Mouse (Mus musculus) kidney, postnatal 36 days (tissue): ENCODE data around the gene Thoc3.
A peak's percentile ranks its signal among the peaks of the same experiment; 100 is the strongest.
"Not testable (repeated sequence)": the region's sequence is repeated elsewhere in the genome, so short reads cannot be mapped to it uniquely, and the experiment has no call there.

Experiments
- DNase-seq, 2 experiments: peaks; one replicate each; pipeline ENCODE4 v3.0.0; 2021 to 2022; ENCODE audit warnings: mixed read lengths in 2 of 2

The Thoc3 gene

DNA sequence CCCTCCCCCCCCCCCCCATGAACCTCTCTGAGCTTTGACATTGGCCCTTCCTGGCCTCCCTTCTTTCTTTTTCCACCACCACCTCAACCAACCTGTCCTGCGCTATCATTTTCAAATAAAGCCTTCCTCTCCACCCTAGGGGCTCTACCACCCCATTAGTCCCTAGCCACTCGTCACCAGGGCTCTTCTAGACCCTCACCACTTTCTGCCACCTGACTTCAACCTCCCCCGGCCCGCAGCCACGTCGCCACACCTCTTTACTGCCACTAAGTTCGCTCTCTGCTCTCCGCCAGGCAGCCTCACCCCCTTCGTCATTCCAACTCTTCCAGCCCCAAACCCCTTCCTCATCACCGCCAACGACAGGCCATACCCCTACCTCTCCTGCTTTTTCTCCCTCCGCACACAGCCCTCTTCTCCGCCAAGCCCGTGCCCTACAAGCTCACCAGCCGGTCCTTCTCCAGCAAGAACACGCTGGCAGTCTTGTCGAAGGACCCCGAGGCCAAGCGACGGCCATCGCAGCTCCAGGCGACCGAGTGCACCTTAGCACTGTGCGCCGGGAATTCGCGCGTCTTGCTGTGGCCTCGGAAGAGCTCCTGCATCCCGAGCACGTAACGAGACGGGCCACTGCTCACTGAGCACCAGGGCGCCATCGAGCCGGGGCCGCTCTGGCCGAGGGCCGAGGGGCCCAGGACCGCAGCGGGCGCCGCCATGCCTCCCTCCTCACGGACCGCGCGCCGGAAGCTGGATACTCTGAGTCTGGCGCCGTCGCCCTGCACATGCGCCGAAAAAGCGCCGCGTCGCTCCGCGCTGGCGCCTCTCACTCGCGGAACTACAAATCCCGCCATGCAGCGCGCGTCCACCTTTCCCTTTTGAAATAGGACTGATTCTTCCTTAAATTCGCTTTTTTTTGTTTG, at the start of gene Thoc3:
Gene Thoc3 (minus strand): TSS at position 752 of the 914 bp plus-strand sequence.
- peak; percentile 92 to 96 for DNase-seq

DNA sequence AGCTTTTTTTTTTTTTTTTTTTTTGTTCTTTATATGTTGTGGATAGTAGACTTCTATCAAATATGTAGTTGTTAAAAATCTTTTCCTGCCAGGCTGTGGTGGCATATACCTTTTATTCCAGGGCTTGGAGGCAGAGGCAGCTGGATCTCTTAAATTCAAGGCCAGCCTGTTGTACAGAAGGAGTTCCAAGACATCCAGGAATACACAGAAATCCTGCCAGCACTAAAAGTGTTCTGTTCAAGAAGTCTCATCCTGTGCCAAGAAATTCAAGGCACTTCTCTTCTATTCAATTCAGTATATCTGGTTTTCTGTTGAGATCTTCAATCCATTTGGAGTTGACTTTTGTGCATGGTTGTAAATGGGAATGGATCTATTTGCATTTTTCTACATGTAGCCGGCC, 37.3 kb upstream of the Thoc3 start:
- no peak for DNase-seq

DNA sequence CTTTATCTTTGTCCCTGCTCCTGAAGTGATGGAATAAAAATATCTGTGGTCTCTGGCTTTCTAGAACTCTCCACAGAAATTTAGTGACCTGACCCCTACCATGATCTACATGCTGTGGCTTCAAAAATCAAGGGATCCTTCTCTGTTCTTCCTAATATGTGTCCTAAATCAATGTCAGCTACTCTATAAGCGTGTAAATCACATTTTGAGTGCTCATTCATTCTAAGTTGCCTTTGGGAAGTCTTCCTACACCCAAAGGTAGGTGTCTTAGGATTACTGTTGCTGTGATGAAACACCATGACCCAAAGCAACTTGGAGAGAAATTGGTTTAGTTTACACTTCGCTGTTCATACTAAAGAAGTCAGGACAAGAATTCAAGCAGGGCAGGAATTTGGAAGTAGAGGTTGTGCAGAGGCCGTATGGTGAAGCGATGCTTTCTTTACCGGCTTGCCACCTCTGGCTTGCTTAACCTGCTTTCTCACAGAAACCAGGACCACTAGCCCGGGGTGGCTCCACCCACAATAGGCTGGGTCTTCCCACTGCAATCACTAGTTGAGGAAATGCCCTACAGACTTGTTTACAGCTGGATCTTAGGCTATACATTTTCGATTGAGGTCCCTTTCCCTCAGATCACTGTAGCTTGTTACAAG, 36.1 kb upstream of the Thoc3 start:
- DNase-seq = peak in 1 of 2 experiments; percentile 7

DNA sequence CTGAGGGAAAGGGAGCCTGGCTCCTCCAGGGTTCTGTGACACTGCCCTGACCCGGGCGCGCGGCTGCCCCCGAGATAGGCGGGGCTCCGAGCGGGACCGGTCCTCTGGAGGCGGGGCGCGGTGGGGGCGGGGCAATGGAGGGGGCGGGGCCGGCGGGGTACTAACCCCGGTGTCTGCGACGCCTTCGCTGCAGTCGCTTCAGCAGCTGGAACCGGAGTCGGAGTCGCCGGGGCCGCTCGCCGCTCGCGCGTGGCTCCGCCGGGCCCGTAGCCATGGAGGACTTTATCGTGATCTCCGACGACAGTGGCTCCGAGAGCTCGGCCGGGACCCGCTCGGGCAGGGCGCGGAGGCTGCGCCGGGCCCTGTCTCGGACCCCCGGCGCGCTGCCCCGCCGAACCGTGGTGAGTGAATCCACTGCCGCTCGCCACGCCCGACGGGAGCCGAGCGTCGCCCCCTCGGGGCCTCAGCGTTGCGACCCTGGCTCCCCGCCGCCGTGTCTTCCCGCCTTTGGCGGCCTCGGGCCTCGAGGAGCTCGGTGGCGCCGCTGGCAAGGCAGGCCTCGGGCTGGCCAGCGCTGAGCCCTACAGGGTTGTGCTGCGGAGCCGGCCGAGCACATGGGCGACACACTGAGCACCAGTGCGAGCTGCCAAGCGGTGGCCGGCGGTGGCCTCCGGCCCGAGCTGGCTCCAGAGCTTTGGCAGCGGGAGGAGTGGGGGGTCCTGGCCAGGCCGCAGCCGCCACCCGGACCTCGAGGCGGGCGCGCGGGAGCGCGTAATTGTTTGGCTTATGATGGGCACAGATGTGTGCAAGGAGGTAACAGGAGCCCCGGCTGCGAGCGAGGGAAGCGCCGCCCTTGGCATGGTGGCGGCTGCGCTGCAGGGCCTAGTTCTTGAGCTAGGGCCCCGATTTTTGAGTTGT, 35.2 kb upstream of the Thoc3 start, which contains the start of gene Simc1:
Gene Simc1 (plus strand): TSS at position 176 of the 918 bp plus-strand sequence.
- peak; percentile 82 to 91 for DNase-seq

DNA sequence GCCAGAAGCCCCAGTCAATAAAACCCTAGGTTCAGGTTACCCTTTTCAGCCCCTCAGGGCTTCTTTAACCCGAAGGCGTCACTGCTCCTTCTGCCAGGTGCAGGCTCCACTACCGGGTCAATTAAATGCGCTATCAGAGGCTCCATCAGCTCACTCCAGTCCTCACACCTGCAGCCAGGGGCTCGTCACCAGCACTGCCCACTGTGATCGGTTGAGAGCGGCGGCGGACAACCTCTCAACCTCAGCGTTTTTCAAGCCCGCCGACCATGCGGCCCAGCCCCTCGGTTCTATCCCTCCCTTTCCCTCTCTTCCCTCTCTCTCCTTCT, 34.6 kb upstream of the Thoc3 start:
- no peak for DNase-seq

DNA sequence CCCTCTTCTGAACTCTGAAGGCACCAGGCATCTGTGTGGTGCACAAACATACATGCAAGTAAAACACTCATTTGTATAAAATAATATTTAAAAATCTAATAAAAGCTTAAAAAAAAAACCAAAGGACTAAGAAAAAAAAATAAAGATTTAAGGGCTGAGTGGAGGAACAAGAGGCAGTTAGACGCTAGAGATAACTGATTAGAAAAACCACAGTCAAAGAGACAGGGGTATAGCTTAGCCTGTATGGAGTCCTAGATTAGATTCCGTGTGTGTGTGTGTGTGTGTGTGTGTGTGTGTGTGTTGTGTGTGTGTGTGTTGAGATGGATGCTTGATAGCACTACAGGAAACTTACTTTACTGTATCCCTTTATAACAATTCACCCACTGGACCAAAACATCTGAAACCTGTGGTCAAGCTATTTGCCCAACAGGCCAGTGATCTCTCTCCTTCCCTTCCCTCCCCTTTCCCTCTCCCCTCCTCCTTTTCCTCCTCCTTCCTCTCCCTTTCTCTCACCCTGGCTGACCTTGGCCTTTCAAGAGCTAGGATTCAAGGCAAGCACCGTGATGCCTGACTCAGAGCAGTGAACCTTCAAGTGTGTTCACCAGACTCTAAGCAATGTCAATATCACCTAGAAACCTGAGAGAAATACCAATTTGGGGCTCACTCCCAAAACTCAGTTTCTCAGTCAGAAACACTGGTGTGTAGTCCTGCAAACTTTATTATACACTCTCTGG, 33.5 kb upstream of the Thoc3 start:
- DNase-seq = peak in 1 of 2 experiments; percentile 6

DNA sequence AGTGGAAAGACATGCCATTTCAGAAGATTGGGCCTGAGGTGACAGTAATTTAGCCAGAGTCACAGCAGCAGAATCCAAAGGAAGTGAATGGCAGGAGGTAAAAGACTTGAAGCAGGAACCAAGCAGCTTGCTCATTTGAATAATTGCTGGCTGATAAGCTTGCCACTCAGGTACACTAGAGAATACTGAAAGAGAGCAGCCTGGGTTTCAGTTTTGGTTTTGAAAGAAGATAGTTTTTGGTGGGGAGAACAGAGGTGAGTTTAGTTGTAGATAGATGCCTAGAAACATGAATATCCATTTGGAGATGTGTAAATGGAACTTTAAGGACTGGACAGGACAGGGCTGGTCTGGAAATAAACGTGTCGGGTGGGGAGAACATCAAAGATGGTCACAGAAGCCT, 32.7 kb upstream of the Thoc3 start:
- no peak for DNase-seq

DNA sequence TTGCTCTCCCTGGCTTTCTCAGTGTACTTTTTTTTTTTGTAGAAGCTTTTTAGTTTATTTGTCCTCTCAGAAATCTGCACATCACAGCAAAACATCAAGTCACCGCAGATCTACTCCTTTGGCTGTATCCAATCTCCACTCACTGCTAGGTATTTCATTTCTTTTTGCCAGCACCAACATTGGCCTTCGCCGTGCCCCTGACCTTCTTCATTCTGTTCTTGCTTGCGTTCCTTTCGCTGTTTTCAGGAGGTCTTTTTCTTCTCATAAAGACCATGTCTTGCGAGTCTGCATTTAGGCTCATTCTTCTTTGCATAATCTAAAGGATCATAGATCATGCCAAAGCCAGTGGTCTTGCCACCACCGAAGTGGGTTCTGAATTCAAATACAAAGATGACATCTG, 30.9 kb upstream of the Thoc3 start:
- not testable (repeated sequence) for DNase-seq

DNA sequence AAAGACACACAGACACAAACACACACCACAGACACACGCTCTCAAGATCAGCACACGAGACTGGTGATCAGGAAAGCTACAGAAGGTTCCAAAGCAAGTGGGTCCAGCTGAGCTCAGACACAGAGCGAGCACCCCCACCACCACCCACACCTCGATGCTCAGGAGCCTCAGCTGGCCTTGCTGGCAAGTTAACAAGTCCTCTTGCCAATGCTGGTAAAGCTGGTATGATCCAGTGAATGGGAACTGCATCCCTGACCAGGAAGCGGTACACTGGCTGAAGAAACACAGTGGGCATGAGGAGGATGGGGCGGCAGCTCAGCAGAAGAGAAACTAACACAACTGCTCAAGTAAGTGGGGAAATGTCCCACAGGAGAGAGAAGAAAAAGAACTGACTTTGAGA, 22.7 kb upstream of the Thoc3 start:
- DNase-seq = no peak

DNA sequence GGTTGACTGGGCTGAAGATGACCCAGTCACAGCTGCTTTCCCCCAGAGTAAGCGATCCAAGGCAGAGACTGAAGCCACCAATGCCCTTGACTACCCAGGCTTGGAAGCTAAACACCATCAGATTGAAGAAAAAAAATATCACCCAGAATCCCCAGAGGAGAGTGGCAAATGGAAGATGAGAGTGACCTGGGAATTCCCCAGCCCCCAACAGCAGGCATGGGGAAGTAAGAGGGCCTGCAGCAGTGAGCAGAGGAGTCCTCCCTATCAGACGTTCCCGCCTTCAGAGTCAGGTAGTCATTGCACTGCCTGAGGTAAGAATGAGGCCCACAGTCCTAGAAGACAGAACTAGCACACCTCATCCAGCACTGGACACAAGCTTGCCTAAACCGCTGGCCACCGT, 21.8 kb upstream of the Thoc3 start:
- DNase-seq = no peak

DNA sequence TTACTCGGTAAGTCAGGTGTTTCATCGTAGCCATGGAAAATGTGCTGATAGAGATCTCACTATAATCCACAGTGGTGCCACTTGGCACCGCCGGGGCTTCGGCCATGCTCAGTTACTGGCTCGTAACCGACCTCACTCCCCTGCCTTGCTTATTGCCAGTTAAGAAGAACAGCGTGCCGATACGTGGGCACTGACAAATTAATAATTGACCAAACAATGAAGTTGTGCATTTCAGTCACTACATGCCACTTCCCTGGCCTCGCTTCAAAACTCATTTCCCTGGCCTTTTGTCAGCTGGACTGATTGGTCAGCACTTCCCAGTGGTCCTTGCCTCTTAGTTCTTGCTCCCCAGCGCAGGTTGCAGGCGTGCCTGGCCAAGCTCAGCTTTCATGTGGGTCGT, 12.8 kb upstream of the Thoc3 start:
- DNase-seq = peak; percentile 75 to 86

DNA sequence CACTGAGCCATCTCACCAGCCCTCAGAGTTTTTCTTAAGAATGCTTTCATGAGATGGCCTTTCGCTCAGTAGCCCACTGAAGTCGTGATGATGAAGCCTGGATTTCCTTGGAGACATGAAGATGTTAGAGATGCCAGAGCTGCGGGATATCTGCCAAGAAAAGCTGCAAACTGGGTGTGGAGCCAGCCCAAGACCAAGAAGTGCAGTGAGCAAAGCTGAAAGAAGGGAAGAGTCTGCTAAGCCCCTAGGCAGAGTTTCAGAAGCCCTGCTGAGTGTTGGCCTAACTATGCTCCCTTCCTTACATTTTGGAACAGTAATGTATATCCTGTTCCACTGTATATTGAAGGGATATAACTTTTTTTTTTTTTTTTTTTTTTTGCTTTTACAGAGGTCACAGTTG, 10.6 kb upstream of the Thoc3 start:
- DNase-seq = peak in 1 of 2 experiments; percentile 23

DNA sequence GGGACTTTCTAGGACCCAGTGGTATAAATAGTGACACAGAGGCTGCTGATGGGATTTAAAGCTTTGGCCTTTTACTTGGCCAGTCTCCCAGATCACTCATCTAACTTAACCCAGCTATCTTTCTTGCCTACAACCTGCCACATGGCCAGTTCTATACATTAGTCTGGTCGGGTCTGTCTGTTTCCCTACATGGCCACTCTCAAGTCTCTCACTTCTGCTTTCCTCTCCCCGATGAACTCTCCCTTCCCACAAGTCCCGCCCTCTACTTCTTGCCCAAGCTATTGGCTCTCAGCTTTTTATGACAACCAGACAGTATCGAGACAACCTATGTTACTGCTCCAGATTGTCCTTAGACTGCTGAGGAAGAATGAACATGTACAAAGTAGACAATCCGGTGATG, 7.1 kb upstream of the Thoc3 start:
- DNase-seq = no peak

DNA sequence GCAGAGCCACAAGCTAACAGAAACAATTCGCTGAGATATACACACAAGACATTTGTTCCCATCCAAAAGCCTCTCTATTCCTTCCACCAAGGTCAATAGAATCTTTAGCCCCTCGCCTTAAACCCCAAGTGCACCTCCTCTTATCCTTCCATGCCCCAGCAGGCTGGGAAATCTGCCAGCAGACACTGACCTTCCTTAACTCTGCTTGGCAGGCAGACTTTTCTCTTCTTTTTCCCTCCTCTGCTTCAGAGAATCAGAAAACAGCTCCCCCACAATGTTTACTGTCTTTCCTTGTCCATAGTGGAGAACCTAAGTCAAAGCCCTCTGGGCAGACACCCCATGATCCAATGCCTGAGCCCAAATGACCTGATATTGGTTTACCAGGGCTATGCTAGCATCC, 6.3 kb upstream of the Thoc3 start:
- peak; percentile 21 to 59 for DNase-seq

DNA sequence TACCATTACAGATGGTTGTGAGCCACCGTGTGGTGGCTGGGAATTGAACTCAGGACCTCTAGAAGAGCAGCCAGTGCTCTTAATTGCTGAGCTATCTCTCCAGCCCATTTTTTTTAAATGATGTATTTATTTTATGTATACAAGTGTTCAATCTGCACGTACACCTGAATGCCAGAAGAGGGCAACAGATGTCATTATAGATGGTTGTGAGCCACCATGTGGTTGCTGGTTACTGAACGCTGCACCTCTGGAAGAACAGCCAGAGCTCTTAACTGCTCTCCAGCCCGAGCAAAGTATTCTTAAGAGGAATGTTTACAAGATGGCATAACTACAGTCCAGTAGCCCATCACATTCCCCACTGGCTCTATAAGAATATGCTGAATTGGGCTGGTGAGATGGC, 3.3 kb upstream of the Thoc3 start:
- DNase-seq = no peak

DNA sequence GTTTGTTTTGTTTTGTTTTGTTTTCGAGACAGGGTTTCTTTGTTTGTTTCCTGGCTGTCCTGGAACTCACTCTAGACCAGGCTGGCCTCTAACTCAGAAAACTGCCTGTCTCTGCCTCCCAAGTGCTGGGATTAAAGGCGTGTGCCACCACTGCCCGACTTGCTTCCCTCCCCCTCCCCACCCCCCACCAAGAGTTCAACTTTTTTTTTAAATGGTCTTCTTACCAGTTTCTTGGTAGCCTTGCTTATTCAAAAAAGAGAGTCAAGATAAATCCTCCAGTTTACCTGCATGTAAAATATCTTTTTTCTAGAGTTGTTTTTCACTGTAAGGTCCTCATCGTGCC, 334 bp upstream of the Thoc3 start:
- no peak for DNase-seq

DNA sequence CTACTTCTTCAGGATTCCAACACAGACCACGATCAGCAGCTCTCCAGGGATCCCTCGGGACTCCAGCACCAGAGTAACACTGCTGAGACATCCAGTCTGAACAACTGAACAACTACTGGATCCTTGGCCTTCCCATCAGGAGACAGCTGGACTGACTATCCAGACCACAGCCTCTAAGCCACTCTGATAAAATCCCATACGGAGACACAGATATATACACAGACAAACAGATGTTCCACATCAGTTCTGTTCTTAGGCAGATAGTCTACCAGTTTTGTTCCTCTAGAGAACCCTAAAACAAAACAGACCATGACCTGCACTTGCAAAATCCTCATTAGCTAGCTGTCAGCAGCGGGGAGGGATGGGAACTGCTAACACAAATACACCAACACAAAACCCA, 9.4 kb downstream of the Thoc3 start:
- no peak for DNase-seq

DNA sequence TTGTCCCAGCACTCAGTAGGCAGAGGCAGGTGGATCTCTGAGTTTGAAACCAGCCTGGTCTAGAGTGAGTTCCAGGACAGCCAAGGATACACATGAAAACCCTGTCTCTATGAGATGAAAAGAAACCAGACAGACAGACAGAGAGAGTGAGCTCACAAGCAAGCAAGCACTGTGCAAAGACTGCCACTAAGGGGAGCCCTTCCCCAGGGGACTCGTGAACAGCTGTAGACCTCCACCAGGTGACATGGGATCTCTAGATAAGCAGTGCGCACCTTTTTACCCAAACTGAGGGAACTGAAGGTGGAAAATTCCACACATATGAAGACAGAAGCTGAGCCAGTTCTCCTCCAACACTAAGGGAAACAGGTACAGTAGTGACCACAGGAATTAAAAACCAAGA, 11.6 kb downstream of the Thoc3 start:
- DNase-seq = peak; percentile 45 to 72

DNA sequence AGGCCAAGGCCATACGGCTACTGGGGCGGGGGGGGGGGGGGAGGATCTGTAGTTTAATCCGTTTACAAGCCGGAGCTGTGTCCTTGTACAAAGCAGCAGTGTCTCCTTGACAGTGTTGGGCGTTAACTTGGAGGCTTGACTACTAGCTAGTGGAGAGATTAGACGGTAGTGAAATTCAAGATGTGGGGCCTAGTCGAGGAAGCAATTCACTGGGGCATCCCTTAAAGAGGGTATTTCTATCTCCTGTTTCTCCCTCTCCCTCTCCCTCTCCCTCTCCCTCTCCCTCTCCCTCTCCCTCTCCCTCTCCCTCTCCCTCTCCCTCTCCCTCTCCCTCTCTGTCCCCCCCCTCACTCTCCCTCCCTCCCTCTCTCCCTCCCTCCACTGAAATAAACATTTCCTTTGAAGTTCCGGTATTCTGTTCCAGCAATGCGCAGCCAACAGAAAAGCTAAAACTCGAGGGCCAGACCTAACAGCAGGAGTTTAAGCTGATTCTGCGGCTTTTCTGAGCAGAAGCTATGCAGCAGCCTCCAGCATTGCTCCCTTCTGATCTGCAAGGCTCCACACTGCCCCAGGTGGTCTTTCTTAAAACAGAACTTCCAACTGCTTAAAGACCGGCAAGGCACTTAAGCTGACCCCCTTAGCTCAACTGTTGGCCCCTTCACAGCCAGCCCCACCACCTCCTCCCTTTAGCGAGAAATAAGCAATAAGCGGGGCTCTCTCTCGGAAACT, 21.0 kb downstream of the Thoc3 start:
- peak; percentile 35 to 50 for DNase-seq

DNA sequence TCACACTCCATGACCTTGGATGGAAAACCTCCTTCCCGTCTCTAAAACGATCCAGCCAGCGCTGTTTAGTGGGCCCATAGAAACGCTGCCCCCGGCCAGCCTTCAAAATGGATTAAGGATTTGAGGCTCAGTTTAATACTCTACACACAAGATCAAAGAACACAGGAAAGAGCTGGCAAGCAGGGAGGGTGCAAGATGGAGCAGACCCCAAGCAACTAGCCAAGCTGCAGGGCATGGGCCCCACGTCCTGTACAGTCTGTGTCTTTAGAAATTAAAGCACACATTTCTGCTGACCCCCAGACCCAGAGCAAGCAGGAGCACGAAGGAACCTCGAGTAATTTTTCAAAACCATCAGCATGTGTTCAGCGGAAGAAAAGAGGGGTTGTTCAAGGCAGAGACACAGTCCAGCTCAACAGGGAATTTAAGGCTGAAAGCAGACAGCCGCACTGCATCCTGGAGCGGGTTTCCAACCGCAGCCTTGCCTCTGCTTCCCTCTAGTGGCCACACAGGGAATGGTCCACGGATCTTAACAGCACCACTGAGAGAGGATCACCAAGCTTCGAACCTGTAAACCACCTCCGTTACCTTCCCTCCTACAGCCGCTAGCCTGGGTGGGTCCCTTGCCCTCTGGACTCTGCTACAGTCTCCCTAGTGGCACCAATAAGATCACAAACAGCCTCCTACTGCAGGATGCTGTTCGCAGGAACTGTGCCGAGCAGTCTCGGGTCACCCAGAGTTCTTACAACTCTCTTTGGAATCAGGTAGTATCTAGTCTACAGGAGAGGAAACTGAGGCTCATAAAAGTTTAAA, 21.8 kb downstream of the Thoc3 start:
- peak; percentile 74 to 89 for DNase-seq

DNA sequence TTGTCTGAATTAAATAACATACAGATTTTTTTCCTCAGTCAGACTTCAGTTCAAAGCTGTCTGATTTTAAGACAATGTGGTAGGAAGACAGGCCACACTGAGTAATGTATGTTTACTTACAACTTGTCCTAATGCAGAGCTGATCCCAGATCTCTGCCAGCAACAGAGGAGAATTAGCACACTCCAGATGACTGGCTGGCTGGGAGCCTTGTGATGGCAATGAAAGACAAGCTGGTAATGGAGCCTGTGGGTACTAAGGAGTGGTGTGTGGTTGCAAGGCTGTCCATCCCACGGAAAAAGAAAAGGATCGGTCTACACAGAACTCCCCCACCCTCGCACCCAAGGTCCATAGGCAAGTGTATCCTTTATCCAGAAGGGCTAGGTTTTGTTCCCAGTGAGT, 25.0 kb downstream of the Thoc3 start:
- no peak for DNase-seq
